Mouse (Mus musculus): ENCODE measurements at regions not wholly inside any gene's neighbourhood (a gene's known extent, or its start where the extent isn't known, plus 50 kb on each side); places are given as distances from the start of the nearest gene placed in this dataset.

- DNase-seq (ENCODE audit: low read depth, low spot score) = no peak
Measured at GRCm38 (mm10) chr10:106417156-106417555, 53.0 kb upstream of the Ppfia2 start.
